Comparison of ENCODE assay signal across 24 mouse cellular contexts in genomic region chr3:101256090-101256489, GRCm38 (mm10). TPM values are rescaled to one million over a fixed set of nuclear protein-coding genes. Genes with fewer than 3 reads are reported as not detected.
A peak's percentile ranks its signal among the peaks of the same experiment; 100 is the strongest.
DNase-seq lines count a peak whose midpoint lies in the region; ATAC-seq and TF ChIP-seq lines count a peak whose summit lies in the region.
"Had no signal": no experiment of that assay in that cellular context is flagged by ENCODE, and none has a peak within 500 bp of the region (broad histone marks: within the 10 kb centered on the region; RNA-seq: fewer than 3 reads in every experiment).

No protein-coding gene starts in this region.

- intact Hi-C loops in heart, postnatal 10 days (cut with DNase I), result no loop called here

- H3K9ac ChIP-seq in embryonic facial prominence, embryonic 14.5 days (ENCODE audit: low read depth, low read length), result no peak overlapping the region
- H3K9ac ChIP-seq in kidney, postnatal 0 days (ENCODE audit: low read depth, low read length), result no peak overlapping the region
- H3K9ac ChIP-seq: embryonic facial prominence, embryonic 12.5 days; hindbrain, embryonic 14.5 days had no signal

- no peak overlapping the region for H3K4me3 ChIP-seq in embryonic facial prominence, embryonic 14.5 days (ENCODE audit: low read depth, low read length)
- H3K4me3 ChIP-seq in embryonic facial prominence, embryonic 10.5 days, result no peak overlapping the region
- no peak overlapping the region for H3K4me3 ChIP-seq in kidney, postnatal 0 days (replicated peaks; ENCODE audit: low read depth, low read length)
- H3K4me3 ChIP-seq in kidney, adult 2 months (ENCODE audit: insufficient read depth, low read depth, low read length), result no peak overlapping the region
- H3K4me3 ChIP-seq: embryonic facial prominence, embryonic 12.5 days; hindbrain, embryonic 10.5 days had no signal

- H3K36me3 ChIP-seq in embryonic facial prominence, embryonic 14.5 days (ENCODE audit: control insufficient read depth, insufficient read depth, low read length), result no peaks in the 10 kb centered on the region
- H3K36me3 ChIP-seq in embryonic facial prominence, embryonic 10.5 days (replicated peaks), result no peaks in the 10 kb centered on the region
- H3K36me3 ChIP-seq in kidney, postnatal 0 days (ENCODE audit: insufficient read depth, low read length), result no peaks in the 10 kb centered on the region
- no peaks in the 10 kb centered on the region for H3K36me3 ChIP-seq in kidney, adult 2 months (ENCODE audit: control insufficient read depth, insufficient read depth, low read length)
- H3K36me3 ChIP-seq: embryonic facial prominence, embryonic 12.5 days; G1E; hindbrain, embryonic 10.5 days had no signal

- no peaks in the 10 kb centered on the region for H3K4me1 ChIP-seq in embryonic facial prominence, embryonic 14.5 days (ENCODE audit: control insufficient read depth, insufficient read depth, low read length)
- peaks cover 1% of the 10 kb centered on the region; the same call in 1 of the 2 replicates for H3K4me1 ChIP-seq in embryonic facial prominence, embryonic 10.5 days
- no peaks in the 10 kb centered on the region for H3K4me1 ChIP-seq in kidney, postnatal 0 days (replicated peaks; ENCODE audit: insufficient read depth, low read length)
- no peaks in the 10 kb centered on the region for H3K4me1 ChIP-seq in kidney, adult 2 months (ENCODE audit: control insufficient read depth, insufficient read depth, low read length)
- H3K4me1 ChIP-seq: embryonic facial prominence, embryonic 12.5 days; hindbrain, embryonic 10.5 days had no signal

- TF ChIP-seq CTCF in kidney, postnatal 0 days (IDR thresholded peaks at IDR 0.05; ENCODE audit: low read depth), result no peak
- no peak for TF ChIP-seq CTCF in kidney, adult 2 months (conservative IDR thresholded peaks at IDR 0.05; ENCODE audit: insufficient read depth, insufficient read length, low read depth, low read length)

- no peaks in the 10 kb centered on the region for H3K9me3 ChIP-seq in embryonic facial prominence, embryonic 14.5 days (ENCODE audit: control insufficient read depth, low read length)
- H3K9me3 ChIP-seq in embryonic facial prominence, embryonic 10.5 days, result 0 out of 2 replicates have a peak, but pooled peaks cover 2% of the 10 kb centered on the region
- H3K9me3 ChIP-seq in kidney, postnatal 0 days (replicated peaks; ENCODE audit: low read length), result no peaks in the 10 kb centered on the region
- H3K9me3 ChIP-seq: embryonic facial prominence, embryonic 12.5 days; G1E; hindbrain, embryonic 10.5 days had no signal

- no peaks in the 10 kb centered on the region for H3K27me3 ChIP-seq in embryonic facial prominence, embryonic 14.5 days (replicated peaks; ENCODE audit: control insufficient read depth, insufficient read depth, low read length)
- H3K27me3 ChIP-seq in embryonic facial prominence, embryonic 10.5 days (replicated peaks; ENCODE audit: low read depth, poor library complexity, severe bottlenecking), result no peaks in the 10 kb centered on the region
- H3K27me3 ChIP-seq in kidney, postnatal 0 days (ENCODE audit: insufficient read depth, low read length), result no peaks in the 10 kb centered on the region
- H3K27me3 ChIP-seq in kidney, adult 2 months (replicated peaks; ENCODE audit: control insufficient read depth, insufficient read depth, low read length), result no peaks in the 10 kb centered on the region
- H3K27me3 ChIP-seq: embryonic facial prominence, embryonic 12.5 days had no signal

- WGBS in embryonic facial prominence, embryonic 14.5 days, result 76% methylated on average over 8 of the region's 8 CpGs
- 91% methylated on average over 8 of the region's 8 CpGs for WGBS in embryonic facial prominence, embryonic 10.5 days
- 49% methylated on average over 8 of the region's 8 CpGs for WGBS in kidney, postnatal 0 days
- whole genome bisulfite sequencing in kidney, adult 2 months, result 69% methylated on average over 8 of the region's 8 CpGs

- H3K27ac ChIP-seq in embryonic facial prominence, embryonic 14.5 days (replicated peaks; ENCODE audit: low read depth, low read length), result no peak overlapping the region
- no peak overlapping the region for H3K27ac ChIP-seq in embryonic facial prominence, embryonic 10.5 days (replicated peaks)
- H3K27ac ChIP-seq in kidney, postnatal 0 days, result no peak overlapping the region
- no peak overlapping the region for H3K27ac ChIP-seq in kidney, adult 2 months (ENCODE audit: insufficient read depth, low read depth, low read length)
- H3K27ac ChIP-seq: embryonic facial prominence, embryonic 12.5 days; hindbrain, embryonic 10.5 days; hindbrain, embryonic 14.5 days had no signal

- no peak overlapping the region for H3K4me2 ChIP-seq in embryonic facial prominence, embryonic 14.5 days (ENCODE audit: low read depth, low read length)
- H3K4me2 ChIP-seq in kidney, postnatal 0 days (ENCODE audit: low read length), result no peak overlapping the region
- H3K4me2 ChIP-seq: embryonic facial prominence, embryonic 12.5 days; hindbrain, embryonic 14.5 days had no signal

- DNase-seq in embryonic facial prominence, embryonic 14.5 days (ENCODE audit: low spot score), result peak; percentile 34
- no peak for DNase-seq in embryonic facial prominence, embryonic 10.5 days (ENCODE audit: low spot score)
- peak; percentile 41 to 45 for DNase-seq in heart, postnatal 10 days
- DNase-seq in heart, adult 9 months (ENCODE audit: low spot score in 2 of 2), result no peak
- peak; percentile 69 for DNase-seq in kidney, postnatal 0 days (ENCODE audit: low spot score)
- DNase-seq in kidney, adult 2 months, result no peak
- peak; percentile 49 for DNase-seq in lung, postnatal 10 days
- DNase-seq in lung, postnatal 25 days (ENCODE audit: low spot score), result no peak
- DNase-seq: adrenal gland, adult 8-10 months; adrenal gland, postnatal 36 days; B cell, adult 2 months; cerebellum, adult 11 months; cerebellum, adult 8-10 months; cerebellum, postnatal 14 days; embryo, embryonic 11 days; gastrocnemius, postnatal 10 days had no signal

- no peak for TF ChIP-seq POLR2A in kidney, adult 2 months (IDR thresholded peaks at IDR 0.05; ENCODE audit: low read depth, low read length)

- ATAC-seq in embryonic facial prominence, embryonic 14.5 days (ENCODE audit: low read depth), result no peak
- no peak for ATAC-seq in kidney, postnatal 0 days (replicated peaks; ENCODE audit: low FRiP score, low read depth)
- ATAC-seq: CD4-positive, CD25-positive, alpha-beta regulatory T cell, adult 4 months; forebrain, embryonic 14.5 days had no signal

RNA-seq across cellular contexts. Expression of gene Cd2, which starts 31.6 kb away (rescaled TPM):
- 0.41 TPM in 1 of 2 replicates, not detected in the other for polyA plus RNA-seq in embryonic facial prominence, embryonic 14.5 days (2014; fragmentation: Nextera tagmentation; extraction: Ambion mirVana)
- not detected in 2 replicates for polyA plus RNA-seq in embryonic facial prominence, embryonic 10.5 days (2016; fragmentation: Nextera tagmentation; extraction: Ambion mirVana)
- 1 to 10 TPM; 1.3 to 1.4 TPM for total RNA-seq in heart, postnatal 10 days (2021)
- polyA plus RNA-seq in kidney, postnatal 0 days (2015; fragmentation: Nextera tagmentation; extraction: Ambion mirVana), result not detected in 2 replicates
- 0.57 and 3.8 TPM in 2 replicates for polyA plus RNA-seq in kidney, adult 2 months (2012; rRNA removed)
- polyA plus RNA-seq: brain, embryonic 14.5 days; embryonic facial prominence, embryonic 12.5 days; G1E; heart, embryonic 14.5 days; hindbrain, embryonic 14.5 days had no signal

Comparison
In these comparisons a context has a peak if more than half of its experiments do, and no peak if none do; other contexts are left out.
1. DNase-seq: peak in embryonic facial prominence, embryonic 14.5 days (single experiment), heart, postnatal 10 days (2 of 2), kidney, postnatal 0 days (single experiment) and lung, postnatal 10 days (single experiment); none in embryonic facial prominence, embryonic 10.5 days (single experiment), heart, adult 9 months (0 of 2), kidney, adult 2 months (single experiment) and lung, postnatal 25 days (single experiment).